In the genomic region with DNA sequence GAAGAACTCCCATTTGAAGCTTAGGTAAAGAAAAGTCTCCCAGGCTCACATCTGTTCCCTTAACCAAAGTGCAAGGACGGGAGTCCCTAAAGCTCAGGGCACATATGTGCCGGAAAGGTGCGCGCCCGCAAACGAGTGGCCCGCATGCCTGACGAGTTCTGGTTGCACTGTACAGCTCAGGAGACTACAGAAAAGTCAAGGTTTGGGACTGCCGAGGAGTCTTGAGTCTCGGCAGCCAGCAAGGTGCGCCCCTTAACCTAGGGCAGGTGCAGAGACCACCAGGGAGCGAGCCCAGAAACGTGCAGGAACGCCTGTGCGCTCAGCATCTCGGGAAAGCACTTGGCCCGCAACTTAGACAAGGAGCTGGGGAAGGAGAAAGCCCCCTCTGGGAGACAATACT, we compare ENCODE assay signal across 9 mouse cellular contexts. TPM values are rescaled to one million over a fixed set of nuclear protein-coding genes. Genes with fewer than 3 reads are reported as not detected.
DNase-seq lines count a peak whose midpoint lies in the region; ATAC-seq and TF ChIP-seq lines count a peak whose summit lies in the region.
"Had no signal": no experiment of that assay in that cellular context is flagged by ENCODE, and none has a peak within 500 bp of the region (broad histone marks: within the 10 kb centered on the region; RNA-seq: fewer than 3 reads in every experiment).

No protein-coding gene starts in this region.

- no peaks in the 10 kb centered on the region for H3K9me3 ChIP-seq in kidney, embryonic 14.5 days (ENCODE audit: control insufficient read depth, low read length)
- 0 out of 2 replicates have a peak, but pooled peaks cover 4% of the 10 kb centered on the region for H3K9me3 ChIP-seq in limb, embryonic 14.5 days (ENCODE audit: control insufficient read depth, low read length)

- 6% methylated on average over 17 of the region's 17 CpGs for WGBS in kidney, embryonic 14.5 days
- 5% methylated on average over 17 of the region's 17 CpGs for WGBS in limb, embryonic 14.5 days

- peaks cover 39% of the 10 kb centered on the region for H3K27me3 ChIP-seq in kidney, embryonic 14.5 days (ENCODE audit: control insufficient read depth, insufficient read depth, low read length)
- H3K27me3 ChIP-seq in limb, embryonic 14.5 days (ENCODE audit: control insufficient read depth, insufficient read depth, low read length): peaks cover 29% of the 10 kb centered on the region

- TF ChIP-seq CTCF in brain, embryonic 14.5 days (IDR thresholded peaks at IDR 0.05; ENCODE audit: borderline replicate concordance, extremely low read depth, insufficient read depth, insufficient read length): no peak

- H3K36me3 ChIP-seq in kidney, embryonic 14.5 days (ENCODE audit: control insufficient read depth, insufficient read depth, low read length): no peaks in the 10 kb centered on the region
- no peaks in the 10 kb centered on the region for H3K36me3 ChIP-seq in limb, embryonic 14.5 days (ENCODE audit: control insufficient read depth, insufficient read depth, low read length)

- no peak for TF ChIP-seq POLR2A in brain, embryonic 14.5 days (IDR thresholded peaks at IDR 0.05; ENCODE audit: borderline replicate concordance, extremely low read depth, insufficient read depth, insufficient read length, poor library complexity, severe bottlenecking)
- TF ChIP-seq POLR2A in limb, embryonic 14.5 days (IDR thresholded peaks at IDR 0.05; ENCODE audit: borderline replicate concordance, extremely low read depth, insufficient read depth, insufficient read length): no peak

- peaks cover 46% of the 10 kb centered on the region for H3K4me1 ChIP-seq in kidney, embryonic 14.5 days (ENCODE audit: control insufficient read depth, insufficient read depth, low read length)
- peaks cover 48% of the 10 kb centered on the region for H3K4me1 ChIP-seq in limb, embryonic 14.5 days (ENCODE audit: control insufficient read depth, insufficient read depth, low read length)

- H3K4me3 ChIP-seq in kidney, embryonic 14.5 days (ENCODE audit: low read length): no peak overlapping the region; the same call in none of the 2 replicates
- no peak overlapping the region for H3K4me3 ChIP-seq in limb, embryonic 14.5 days (replicated peaks; ENCODE audit: low read length)

- H3K9ac ChIP-seq in kidney, embryonic 14.5 days (ENCODE audit: low read depth, low read length): no peak overlapping the region
- no peak overlapping the region for H3K9ac ChIP-seq in limb, embryonic 14.5 days (ENCODE audit: low read depth, low read length, severe bottlenecking)

- peak overlapping the region; percentile 31; the same call in 1 of the 2 replicates for H3K4me2 ChIP-seq in kidney, embryonic 14.5 days (replicated peaks; ENCODE audit: low read depth, low read length)
- peak overlapping the region; percentile 16 for H3K4me2 ChIP-seq in limb, embryonic 14.5 days (replicated peaks; ENCODE audit: low read depth, low read length, severe bottlenecking)

- ATAC-seq in kidney, embryonic 14.5 days (ENCODE audit: low FRiP score, low TSS enrichment): no peak
- no peak for ATAC-seq in limb, embryonic 14.5 days (ENCODE audit: low FRiP score, low read depth)

- H3K27ac ChIP-seq in kidney, embryonic 14.5 days (ENCODE audit: low read depth, low read length): no peak overlapping the region
- H3K27ac ChIP-seq in limb, embryonic 14.5 days (replicated peaks; ENCODE audit: low read depth, low read length): 0 out of 2 replicates have a peak overlapping the region, but pooled peaks have one; percentile 28

- no peak for DNase-seq in kidney, adult 9 months
- peak; percentile 45 for DNase-seq in ES-CJ7 (ENCODE audit: low read depth, low spot score)
- peak; percentile 24 for DNase-seq in brain, embryonic 14.5 days (ENCODE audit: low read depth)
- no peak for DNase-seq in limb, embryonic 14.5 days (ENCODE audit: low spot score)
- DNase-seq in adrenal gland, adult 2 months: no peak
- DNase-seq in kidney, postnatal 14 days: no peak

RNA-seq across cellular contexts. Expression of a gene that starts 7.2 kb away (rescaled TPM):
- not detected in 2 replicates for polyA plus RNA-seq in kidney, embryonic 14.5 days (2014; fragmentation: Nextera tagmentation; extraction: Ambion mirVana)
- polyA plus RNA-seq in brain, embryonic 14.5 days (2012; rRNA removed): not detected in 2 replicates
- polyA plus RNA-seq in limb, embryonic 14.5 days (2012; rRNA removed): 0.08 TPM in 1 of 2 replicates, not detected in the other
- not detected in 2 replicates for polyA plus RNA-seq in limb, embryonic 14.5 days (2014; fragmentation: Nextera tagmentation; extraction: Ambion mirVana)
- not detected for total RNA-seq in adrenal gland, adult 2 months (2021)
- not detected in 2 replicates for polyA plus RNA-seq in adrenal gland, adult 2 months (2012; rRNA removed)
- total RNA-seq: heart, postnatal 14 days; liver, adult 2 months had no signal
- polyA plus RNA-seq: liver, adult 2 months had no signal

RNA-seq across cellular contexts. Expression of a gene that starts 49.7 kb away (rescaled TPM):
- not detected in 2 replicates for polyA plus RNA-seq in kidney, embryonic 14.5 days (2014; fragmentation: Nextera tagmentation; extraction: Ambion mirVana)
- not detected in 2 replicates for polyA plus RNA-seq in brain, embryonic 14.5 days (2012; rRNA removed)
- not detected in 2 replicates for polyA plus RNA-seq in limb, embryonic 14.5 days (2012; rRNA removed)
- not detected in 2 replicates for polyA plus RNA-seq in limb, embryonic 14.5 days (2014; fragmentation: Nextera tagmentation; extraction: Ambion mirVana)
- not detected for total RNA-seq in adrenal gland, adult 2 months (2021)
- not detected in 2 replicates for polyA plus RNA-seq in adrenal gland, adult 2 months (2012; rRNA removed)
- total RNA-seq: heart, postnatal 14 days; liver, adult 2 months had no signal
- polyA plus RNA-seq: liver, adult 2 months had no signal

RNA-seq across cellular contexts. Expression of a gene that starts 58.2 kb away (rescaled TPM):
- polyA plus RNA-seq in kidney, embryonic 14.5 days (2014; fragmentation: Nextera tagmentation; extraction: Ambion mirVana): not detected in 2 replicates
- not detected in 2 replicates for polyA plus RNA-seq in brain, embryonic 14.5 days (2012; rRNA removed)
- not detected in 2 replicates for polyA plus RNA-seq in limb, embryonic 14.5 days (2012; rRNA removed)
- polyA plus RNA-seq in limb, embryonic 14.5 days (2014; fragmentation: Nextera tagmentation; extraction: Ambion mirVana): not detected in 2 replicates
- not detected for total RNA-seq in adrenal gland, adult 2 months (2021)
- not detected in 2 replicates for polyA plus RNA-seq in adrenal gland, adult 2 months (2012; rRNA removed)
- total RNA-seq: heart, postnatal 14 days; liver, adult 2 months had no signal
- polyA plus RNA-seq: liver, adult 2 months had no signal

Comparison
In these comparisons a context has a peak if more than half of its experiments do, and no peak if none do; other contexts are left out.
1. DNase-seq: peak in ES-CJ7 (single experiment) and brain, embryonic 14.5 days (single experiment); none in kidney, adult 9 months (single experiment), limb, embryonic 14.5 days (single experiment), adrenal gland, adult 2 months (single experiment) and kidney, postnatal 14 days (single experiment).